Mouse (Mus musculus) lung, embryonic 16.5 days (tissue): ENCODE measurements at regions not wholly inside any gene's neighbourhood (a gene's known extent, or its start where the extent isn't known, plus 50 kb on each side); places are given as distances from the start of the nearest gene placed in this dataset.
"Not testable (repeated sequence)": the region's sequence is repeated elsewhere in the genome, so short reads cannot be mapped to it uniquely, and the experiment has no call there.

Source experiments
- ATAC-seq: fragments of 200-750 bp; cut with Nextera tagmentation; 2 replicates; pipeline ENCODE4 v1.8.0; 2017; ENCODE audit warnings: low read depth, mild to moderate bottlenecking, moderate library complexity
- H3K27ac ChIP-seq: fragments of 300-500 bp; sonication (generic); 2 replicates; pipeline ENCODE4 v1.5.1; 2014; ENCODE audit warnings: mild to moderate bottlenecking, control low read depth, low read length
- H3K27me3 ChIP-seq: fragments of 300-500 bp; sonication (generic); 2 replicates; pipeline ENCODE4 v1.6.1; 2014; ENCODE audit warnings: low read depth, low read length, mixed read lengths; ENCODE audit not compliant: control insufficient read depth, insufficient read depth
- H3K36me3 ChIP-seq: fragments of 300-500 bp; sonication (generic); 2 replicates; pipeline ENCODE4 v1.6.1; 2014; ENCODE audit warnings: low read length; ENCODE audit not compliant: control insufficient read depth, insufficient read depth
- H3K4me1 ChIP-seq: fragments of 300-500 bp; sonication (generic); replicated peaks from 2 replicates; pipeline ENCODE4 v1.6.1; 2014; ENCODE audit warnings: low read length, mixed read lengths; ENCODE audit not compliant: control insufficient read depth, insufficient read depth
- H3K4me2 ChIP-seq: fragments of 300-500 bp; sonication (generic); 2 replicates; pipeline ENCODE4 v1.6.1; 2014; ENCODE audit warnings: low read depth, low read length, control low read depth
- H3K4me3 ChIP-seq: fragments of 300-500 bp; sonication (generic); 2 replicates; pipeline ENCODE4 v1.5.1; 2014; ENCODE audit warnings: mild to moderate bottlenecking, low read length, control low read depth
- H3K9ac ChIP-seq: fragments of 300-500 bp; sonication (generic); 2 replicates; pipeline ENCODE4 v1.6.1; 2014; ENCODE audit warnings: low read length, control low read depth
- H3K9me3 ChIP-seq: fragments of 300-500 bp; sonication (generic); 2 replicates; pipeline ENCODE4 v1.6.1; 2016; ENCODE audit warnings: low read length; ENCODE audit not compliant: control insufficient read depth
- WGBS: fragments of 180-500 bp; shearing (Covaris S2); extraction: QIAGEN DNeasy Blood & Tissue Kit; methylation state at CpG from one replicate; pipeline ENCODE4 v1.1.7; 2014; 5-methylcytosine and 5-hydroxymethylcytosine counted together

- no peaks in the 10 kb centered on the region for H3K27me3 ChIP-seq
- no peaks in the 10 kb centered on the region for H3K36me3 ChIP-seq
- H3K4me1 ChIP-seq = peaks cover 4% of the 10 kb centered on the region; the same call in 1 of the 2 replicates
- ATAC-seq = no peak
- H3K4me2 ChIP-seq = no peak overlapping the region
- no peak overlapping the region for H3K9ac ChIP-seq
- H3K27ac ChIP-seq = no peak overlapping the region
- H3K4me3 ChIP-seq = no peak overlapping the region
- H3K9me3 ChIP-seq = no peaks in the 10 kb centered on the region
Observed at GRCm38 (mm10) chr16:55503273-55503672, 205.5 kb upstream of the Zpld1 start.

- H3K9me3 ChIP-seq, H3K36me3 ChIP-seq, H3K9ac ChIP-seq, H3K27ac ChIP-seq, H3K4me3 ChIP-seq, H3K4me2 ChIP-seq, H3K4me1 ChIP-seq, ATAC-seq, H3K27me3 ChIP-seq: not testable (repeated sequence)
Observed at GRCm38 (mm10) chr16:55499831-55500230, 202.0 kb upstream of the Zpld1 start.

GRCm38 (mm10) chr16:55495051-55495450 is 197.3 kb upstream of the Zpld1 start:
- Histone ChIP-seq H3K9me3 (no peaks in the 10 kb centered on the region), H3K27ac (no peak overlapping the region), H3K4me3 (no peak overlapping the region), H3K36me3 (no peaks in the 10 kb centered on the region), H3K4me1 (no peaks in the 10 kb centered on the region), H3K27me3 (no peaks in the 10 kb centered on the region), H3K9ac (no peak overlapping the region), H3K4me2 (no peak overlapping the region)
- ATAC-seq = peak; percentile 47; the same call in 1 of the 2 replicates
- WGBS = 56% methylated on average over 10 of the region's 10 CpGs

- Histone ChIP-seq H3K4me1 (no peaks in the 10 kb centered on the region), H3K9me3 (no peaks in the 10 kb centered on the region), H3K4me2 (no peak overlapping the region), H3K36me3 (no peaks in the 10 kb centered on the region), H3K9ac (no peak overlapping the region), H3K4me3 (no peak overlapping the region), H3K27ac (no peak overlapping the region), H3K27me3 (no peaks in the 10 kb centered on the region)
- no peak for ATAC-seq
- WGBS = 43% methylated on average over 5 of the region's 5 CpGs
Observed at GRCm38 (mm10) chr16:55494162-55494561, 196.4 kb upstream of the Zpld1 start.

GRCm38 (mm10) chr16:55492111-55492510 is 194.3 kb upstream of the Zpld1 start:
- no peak overlapping the region for H3K9ac ChIP-seq
- H3K36me3 ChIP-seq = no peaks in the 10 kb centered on the region
- WGBS = 71% methylated on average over 4 of the region's 4 CpGs

GRCm38 (mm10) chr16:55484391-55484790 is 186.6 kb upstream of the Zpld1 start:
- H3K9me3 ChIP-seq = no peaks in the 10 kb centered on the region
- H3K27ac ChIP-seq = no peak overlapping the region
- H3K9ac ChIP-seq = no peak overlapping the region
- no peaks in the 10 kb centered on the region for H3K4me1 ChIP-seq
- H3K27me3 ChIP-seq = no peaks in the 10 kb centered on the region
- no peak overlapping the region for H3K4me2 ChIP-seq
- ATAC-seq = no peak
- no peak overlapping the region for H3K4me3 ChIP-seq
- H3K36me3 ChIP-seq = no peaks in the 10 kb centered on the region
- 75% methylated on average over 2 of the region's 2 CpGs for WGBS

More at GRCm38 (mm10) chr16:55492111-55492510, 194.3 kb upstream of the Zpld1 start:
- ATAC-seq = no peak
- H3K4me2 ChIP-seq = no peak overlapping the region
- no peaks in the 10 kb centered on the region for H3K27me3 ChIP-seq
- H3K27ac ChIP-seq = no peak overlapping the region
- H3K9me3 ChIP-seq = no peaks in the 10 kb centered on the region
- H3K4me1 ChIP-seq = no peaks in the 10 kb centered on the region
- no peak overlapping the region for H3K4me3 ChIP-seq

GRCm38 (mm10) chr16:55480745-55481144 is 183.0 kb upstream of the Zpld1 start:
- no peak overlapping the region for H3K9ac ChIP-seq
- 74% methylated on average over 11 of the region's 11 CpGs for WGBS
- no peaks in the 10 kb centered on the region for H3K9me3 ChIP-seq
- no peaks in the 10 kb centered on the region for H3K27me3 ChIP-seq
- 0 out of 2 replicates have a peak, but pooled peaks have one; percentile 12 for ATAC-seq
- no peak overlapping the region for H3K4me2 ChIP-seq
- no peak overlapping the region for H3K27ac ChIP-seq
- H3K36me3 ChIP-seq = no peaks in the 10 kb centered on the region
- no peak overlapping the region for H3K4me3 ChIP-seq
- no peaks in the 10 kb centered on the region for H3K4me1 ChIP-seq

- H3K4me2 ChIP-seq = no peak overlapping the region
- ATAC-seq = peak; percentile 74; the same call in 1 of the 2 replicates
- WGBS = 32% methylated on average over 7 of the region's 7 CpGs
- no peak overlapping the region for H3K27ac ChIP-seq
- H3K27me3 ChIP-seq = no peaks in the 10 kb centered on the region
- no peaks in the 10 kb centered on the region for H3K9me3 ChIP-seq
- no peaks in the 10 kb centered on the region for H3K4me1 ChIP-seq
- no peak overlapping the region for H3K4me3 ChIP-seq
- no peaks in the 10 kb centered on the region for H3K36me3 ChIP-seq
- H3K9ac ChIP-seq = no peak overlapping the region
Observed at GRCm38 (mm10) chr16:55480304-55480703, 182.5 kb upstream of the Zpld1 start.

- no peaks in the 10 kb centered on the region for H3K4me1 ChIP-seq
- H3K27ac ChIP-seq = no peak overlapping the region
- ATAC-seq = peak; percentile 72
- no peak overlapping the region for H3K9ac ChIP-seq
- H3K27me3 ChIP-seq = no peaks in the 10 kb centered on the region
- 25% methylated on average over 17 of the region's 17 CpGs for WGBS
- H3K4me3 ChIP-seq = no peak overlapping the region
- no peaks in the 10 kb centered on the region for H3K9me3 ChIP-seq
- no peaks in the 10 kb centered on the region for H3K36me3 ChIP-seq
- peak overlapping the region; percentile 25 for H3K4me2 ChIP-seq
Observed at GRCm38 (mm10) chr16:55476544-55477208, 178.9 kb upstream of the Zpld1 start.
